Mouse (Mus musculus): Measurements from ENCODE around the gene Spn.

DNA sequence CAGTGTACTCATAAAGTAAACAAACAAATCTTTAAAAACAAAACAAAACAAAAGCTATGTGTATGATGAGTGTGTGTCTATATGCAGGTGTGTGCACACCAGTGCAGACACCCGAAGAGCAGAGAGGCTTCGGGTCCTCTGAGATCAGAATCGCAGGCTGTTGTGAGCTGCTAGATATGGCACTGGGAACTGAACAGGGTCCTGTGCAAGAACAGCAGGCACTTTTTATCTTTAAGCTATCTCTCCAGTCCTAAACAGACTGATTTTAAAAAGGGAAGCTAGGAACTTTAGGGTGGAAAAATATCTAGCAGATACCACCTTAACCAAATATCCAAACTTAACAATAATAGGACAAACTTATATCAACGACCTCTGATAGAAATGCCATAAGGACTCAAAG lies 5.0 kb upstream of the Spn start:
- TF ChIP-seq CTCF (IDR thresholded peaks at IDR 0.05; ENCODE audit: extremely low read depth, insufficient read depth, insufficient read length, insufficient replicate concordance) (no peak), POLR2A (IDR thresholded peaks at IDR 0.05; ENCODE audit: low read depth, low read length) (no peak)

All from spleen, adult 2 months (tissue).